Mouse (Mus musculus) thymus, postnatal 4 days (tissue): ENCODE results near the gene Kat7.

Source experiments
- DNase-seq: peaks from one replicate; pipeline ENCODE4 v3.0.0; 2021

Kat7 gene

DNA sequence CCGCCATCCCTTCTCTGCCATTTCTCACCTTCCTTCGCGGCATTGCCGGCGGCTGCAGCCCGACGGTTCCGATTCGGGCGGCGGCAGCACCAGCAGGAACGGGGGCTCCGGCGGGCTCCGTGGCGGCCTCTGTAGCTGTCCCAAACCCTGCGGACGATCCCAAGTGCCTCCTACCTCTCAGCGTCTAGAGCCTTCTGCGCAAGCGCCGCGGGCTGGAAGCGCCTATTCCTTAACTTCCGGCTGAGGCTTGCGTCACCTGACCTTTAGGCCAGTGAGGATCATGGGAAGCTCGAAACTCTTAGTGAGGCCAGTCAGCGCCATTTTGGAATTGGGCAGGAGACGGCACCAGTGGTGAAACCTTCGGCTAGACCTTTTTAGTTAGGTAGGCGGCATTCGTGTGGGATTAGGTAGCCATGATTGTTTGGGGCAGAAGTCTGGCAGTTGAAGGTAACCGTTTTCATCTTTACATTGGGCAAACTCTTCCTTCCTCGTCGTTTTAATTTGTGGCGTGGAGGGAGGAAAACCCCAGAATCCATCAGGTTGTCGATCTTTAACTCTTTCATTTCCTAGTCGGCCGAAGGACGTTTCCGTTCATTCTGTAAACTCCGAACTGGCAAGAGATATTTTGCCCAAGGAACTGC, at the start of gene Kat7:
Gene Kat7 (minus strand): TSS at position 240 of the 641 bp plus-strand sequence.
- DNase-seq: peak; percentile 94

DNA sequence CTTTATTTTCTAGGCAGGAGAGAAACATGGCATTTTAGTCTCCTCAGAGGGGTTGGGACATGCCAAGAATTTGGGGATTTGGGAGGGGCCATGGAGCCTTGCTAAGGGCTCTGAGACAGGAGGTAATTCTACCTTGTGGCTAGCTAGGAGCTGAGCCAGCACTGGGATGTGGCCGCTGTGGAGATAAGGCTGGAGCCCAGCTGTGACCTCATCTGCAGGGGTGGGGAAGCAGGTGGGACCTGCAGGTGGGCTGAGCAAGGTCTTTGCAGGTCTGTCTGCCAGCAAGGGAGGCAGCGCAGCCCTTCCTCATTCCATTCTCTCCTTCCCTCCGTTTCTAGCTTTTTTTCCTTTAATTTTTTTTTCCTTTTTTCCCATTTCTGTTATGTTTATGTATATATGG, 48.2 kb upstream of the Kat7 start:
- DNase-seq: peak; percentile 65

DNA sequence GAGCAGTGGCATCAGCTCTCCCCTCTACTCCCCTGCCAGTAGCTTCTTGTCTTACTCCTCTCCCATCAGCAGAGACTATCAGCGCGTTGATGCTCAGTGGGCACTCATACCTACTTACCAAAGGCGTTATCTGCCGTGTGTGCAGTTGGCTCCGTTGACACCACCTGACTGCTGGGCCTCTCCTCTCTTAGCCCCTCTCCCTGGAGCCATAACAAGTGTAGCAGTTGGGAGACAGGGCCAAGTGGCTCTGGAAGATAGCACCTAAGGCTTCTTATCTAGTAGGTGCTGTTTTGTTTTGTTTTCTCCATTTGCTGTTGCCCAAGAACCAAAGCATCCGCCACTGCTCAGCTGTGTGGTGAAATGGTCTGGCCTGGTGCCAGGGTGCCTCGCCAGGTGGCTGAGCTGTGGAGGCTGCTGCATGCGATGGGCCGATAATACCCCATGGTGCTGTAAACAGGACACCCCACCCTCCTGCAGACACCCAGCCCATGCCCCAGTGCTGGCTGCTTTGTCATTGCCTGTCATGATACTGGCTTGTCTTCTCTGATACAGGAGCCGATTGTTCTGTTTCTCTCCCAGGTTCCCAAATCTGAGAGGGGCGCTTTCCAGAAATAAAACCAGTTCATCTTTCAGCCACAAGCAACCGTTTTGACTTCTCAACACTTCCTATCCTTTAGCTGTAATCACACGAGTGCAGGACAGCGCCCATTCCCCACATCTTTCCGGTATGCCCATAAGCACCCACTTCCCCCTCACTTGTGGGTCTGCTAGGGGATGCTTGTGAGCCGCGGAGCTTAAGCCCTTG, 46.6 kb upstream of the Kat7 start:
- peak; percentile 88 for DNase-seq

DNA sequence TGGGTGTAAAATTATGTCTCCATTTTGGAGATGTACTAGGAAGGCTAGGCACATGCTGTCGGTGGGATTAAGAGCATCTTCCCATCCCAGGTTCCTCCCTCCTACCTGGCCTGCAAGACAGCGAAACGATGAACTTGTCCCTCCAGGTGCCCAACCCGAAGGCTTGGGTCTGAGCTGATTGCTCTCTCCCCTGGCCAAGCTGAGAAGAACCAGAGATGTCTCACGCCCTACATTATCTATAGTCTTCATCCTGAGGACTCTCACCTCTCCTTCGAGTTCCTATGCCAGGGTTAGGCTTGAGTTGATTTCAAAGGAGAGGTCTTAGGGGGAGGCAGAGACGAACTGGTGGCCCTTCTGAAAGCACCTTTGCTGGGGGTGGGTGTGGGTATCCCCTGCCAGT, 46.0 kb upstream of the Kat7 start:
- DNase-seq: no peak

DNA sequence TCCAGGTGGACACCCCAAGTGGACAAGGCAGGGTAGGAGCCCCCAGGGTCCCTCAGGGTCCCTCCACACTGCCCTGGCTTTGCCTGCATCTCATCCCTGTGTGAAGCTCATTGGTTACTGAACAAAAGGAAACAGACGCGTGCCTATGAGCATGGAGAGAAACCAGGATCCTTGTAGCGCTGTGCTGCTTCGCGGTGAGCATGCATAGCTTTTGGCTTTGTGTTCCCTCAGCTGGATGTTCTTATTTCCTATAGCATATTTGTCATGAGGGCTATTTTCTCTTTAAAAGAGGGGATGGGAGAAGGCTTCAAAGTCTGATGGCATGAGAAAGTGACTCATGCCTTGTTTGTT, 45.6 kb upstream of the Kat7 start:
- DNase-seq: peak; percentile 50

DNA sequence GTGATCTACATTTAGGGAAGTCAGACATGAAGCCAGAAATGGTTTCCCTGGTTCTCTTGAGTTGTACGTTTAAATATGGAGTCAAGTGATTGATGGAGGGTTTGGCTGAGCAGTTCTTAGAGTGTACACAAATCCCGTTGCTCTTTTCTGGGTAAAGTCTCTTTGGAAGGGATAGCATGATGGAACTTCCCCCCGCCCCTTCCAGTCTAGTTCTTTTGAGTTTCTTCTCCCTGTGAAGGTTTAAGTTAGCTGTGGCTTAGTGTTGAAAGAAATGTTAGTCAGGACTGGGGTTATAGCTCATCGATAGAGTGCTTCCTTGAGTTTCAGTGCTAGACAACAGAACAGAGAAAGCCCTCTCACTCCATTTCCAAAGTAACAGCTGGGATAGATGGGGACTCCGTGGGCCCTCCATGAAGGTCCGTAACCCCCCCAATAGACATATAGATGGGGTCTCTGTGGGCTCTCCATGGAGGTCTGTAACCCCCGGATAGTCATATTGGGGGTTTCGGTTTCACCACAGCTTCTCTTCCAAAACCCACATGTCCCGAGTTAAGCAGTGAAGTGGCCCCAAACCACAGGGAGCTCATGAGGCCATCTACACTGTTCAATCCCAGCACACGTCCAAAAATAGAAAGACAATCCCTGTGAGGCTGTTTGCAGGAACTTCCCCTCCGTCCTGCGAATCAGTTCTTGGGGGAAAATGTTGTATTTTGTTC, 45.1 kb upstream of the Kat7 start:
- DNase-seq: no peak

DNA sequence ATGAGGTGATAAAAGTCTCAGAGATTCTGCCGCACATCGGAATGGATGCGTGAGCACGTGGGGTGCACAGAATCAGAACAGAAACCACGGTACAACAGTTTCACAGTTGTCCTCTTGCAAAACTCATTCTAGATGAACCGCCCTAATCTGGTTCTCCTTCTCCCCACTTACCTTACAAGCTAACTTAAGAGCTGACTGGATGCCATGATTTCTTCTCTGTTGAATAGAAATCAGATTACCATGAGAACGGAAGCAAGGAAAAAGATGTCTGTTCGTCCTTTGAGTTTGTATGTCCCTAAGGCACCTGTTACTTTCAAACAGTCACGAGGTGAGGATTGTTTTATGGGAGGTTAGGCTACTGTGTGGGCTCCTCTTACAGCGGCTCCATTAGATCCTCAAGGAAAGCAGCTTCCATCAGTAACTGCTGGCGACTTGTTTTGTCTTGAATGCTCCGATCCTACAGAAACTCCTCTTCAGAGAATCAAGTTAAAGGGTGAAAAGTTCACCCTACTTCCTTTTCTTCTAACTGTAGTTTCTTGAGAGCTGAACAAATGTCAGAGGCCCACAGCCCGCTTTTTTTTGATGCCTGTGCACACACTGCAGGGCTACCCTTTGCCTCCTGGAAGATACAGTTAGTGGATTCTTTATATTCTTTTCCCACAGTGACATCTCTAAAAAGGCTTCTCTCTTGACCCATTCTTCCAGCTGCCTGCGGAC, 44.3 kb upstream of the Kat7 start:
- DNase-seq: peak; percentile 57

DNA sequence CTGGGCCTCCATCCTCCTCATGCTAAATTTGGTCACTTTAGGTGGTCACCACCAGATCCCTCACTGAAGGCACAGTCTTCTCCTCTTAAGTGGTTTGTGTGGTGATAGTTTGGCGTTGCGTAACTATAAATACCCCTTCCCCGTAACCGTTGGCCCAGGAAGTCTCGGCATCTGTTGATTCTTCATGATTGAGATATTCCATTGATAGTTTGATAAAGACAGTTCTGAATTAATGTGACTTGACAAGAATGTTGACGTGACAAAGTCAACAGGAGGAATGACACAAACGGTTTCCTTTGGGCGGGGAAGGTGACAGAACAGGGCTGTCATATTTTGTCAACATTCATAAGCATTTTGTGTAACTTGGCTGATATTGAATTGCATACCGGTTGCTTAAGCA, 43.2 kb upstream of the Kat7 start:
- no peak for DNase-seq

DNA sequence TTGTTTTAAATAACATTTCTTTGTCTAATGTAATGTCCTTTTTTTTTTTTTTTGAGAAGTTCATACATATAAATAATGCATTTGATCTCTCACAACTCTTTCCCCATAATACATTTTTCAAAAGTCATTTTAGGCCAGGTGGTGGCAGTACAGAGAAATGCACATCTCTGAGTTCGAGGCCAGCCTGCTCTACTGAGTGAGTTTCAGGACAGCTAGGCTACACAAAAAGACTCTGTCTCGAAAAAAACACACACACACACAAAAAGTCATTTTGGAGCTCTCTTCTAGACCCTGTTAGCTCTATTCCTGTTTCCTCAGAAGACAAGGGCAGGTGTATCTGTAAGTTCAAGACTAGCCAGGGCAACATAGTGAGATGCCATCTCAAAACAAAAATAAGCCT, 42.6 kb upstream of the Kat7 start:
- peak; percentile 45 for DNase-seq

DNA sequence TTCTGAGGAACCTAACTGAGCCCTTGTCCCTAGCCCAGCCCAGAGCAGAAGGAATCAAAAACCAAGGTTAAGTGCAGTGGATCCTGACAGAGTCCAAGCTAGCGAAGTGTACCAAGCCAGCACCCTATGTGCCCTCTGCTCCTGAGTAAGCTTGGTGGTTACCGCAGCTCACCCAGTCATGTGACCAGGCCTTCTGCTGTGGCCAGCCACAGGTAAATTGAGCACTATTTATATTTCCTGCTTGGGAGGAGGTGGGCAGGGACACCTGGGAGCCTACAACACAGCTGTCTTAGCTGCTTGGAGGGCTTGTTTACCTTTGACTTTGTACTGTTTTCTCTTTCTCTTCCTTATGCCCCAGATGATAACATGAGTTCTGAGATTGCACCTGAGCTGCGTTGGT, 40.9 kb upstream of the Kat7 start:
- peak; percentile 56 for DNase-seq

DNA sequence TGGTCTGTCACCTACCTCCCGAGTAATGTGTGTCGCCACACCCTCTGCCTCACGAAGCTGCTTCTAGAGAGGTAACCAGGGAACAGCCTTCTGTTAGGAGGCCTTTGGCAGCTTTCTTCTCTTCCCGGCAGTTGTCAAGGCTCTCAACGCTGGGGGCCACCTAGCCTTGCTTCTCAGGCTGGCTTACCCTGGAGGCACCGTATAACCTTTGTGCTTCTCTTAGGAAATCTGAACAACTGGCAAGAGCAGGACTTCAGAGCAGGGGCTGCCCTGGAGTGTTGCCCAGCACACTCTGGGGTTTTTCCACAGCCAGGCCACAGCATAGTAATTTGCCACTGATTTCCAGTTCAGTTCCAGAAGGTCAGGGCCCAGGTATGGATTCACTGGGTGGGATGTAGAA, 40.2 kb upstream of the Kat7 start:
- peak; percentile 30 for DNase-seq

DNA sequence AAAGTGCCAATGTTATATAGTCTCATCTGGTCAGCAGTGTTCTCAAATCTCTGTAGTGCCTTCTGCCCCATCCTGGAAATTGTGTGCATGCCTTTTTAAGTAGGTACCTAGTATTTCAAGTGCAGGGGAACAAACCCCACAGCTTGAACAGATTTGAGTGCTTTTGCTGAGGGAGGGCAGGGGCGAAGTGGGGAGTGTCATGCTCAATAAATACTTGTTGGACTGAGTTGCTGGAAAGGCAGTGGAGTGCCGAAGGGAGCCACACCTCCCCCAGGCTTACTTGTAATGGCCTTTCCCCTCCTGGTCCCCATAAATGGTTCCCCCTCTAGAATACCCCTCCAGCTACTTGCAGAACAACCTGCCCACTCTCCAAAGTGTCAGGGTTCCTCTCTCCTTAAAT, 34.1 kb upstream of the Kat7 start:
- DNase-seq: no peak

DNA sequence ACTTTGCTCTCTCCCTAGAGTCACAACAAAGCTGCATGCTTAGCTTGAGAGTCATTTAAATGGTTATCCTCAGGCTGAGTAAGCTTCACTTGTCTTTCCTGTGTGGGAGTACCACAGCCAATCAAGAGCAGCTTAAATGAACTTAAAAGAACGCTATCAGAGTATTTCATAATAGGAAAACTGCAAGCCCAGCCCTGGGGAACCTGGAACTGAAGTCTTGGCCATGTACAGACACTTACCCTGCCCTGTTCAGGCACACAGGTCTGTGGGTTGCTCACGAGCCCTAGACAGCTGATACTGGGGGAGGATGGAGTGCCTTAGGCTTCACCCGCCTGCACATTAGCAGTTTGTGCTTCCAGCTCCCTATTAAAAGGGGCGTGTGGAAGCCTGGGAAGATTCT, 33.1 kb upstream of the Kat7 start:
- DNase-seq: no peak

DNA sequence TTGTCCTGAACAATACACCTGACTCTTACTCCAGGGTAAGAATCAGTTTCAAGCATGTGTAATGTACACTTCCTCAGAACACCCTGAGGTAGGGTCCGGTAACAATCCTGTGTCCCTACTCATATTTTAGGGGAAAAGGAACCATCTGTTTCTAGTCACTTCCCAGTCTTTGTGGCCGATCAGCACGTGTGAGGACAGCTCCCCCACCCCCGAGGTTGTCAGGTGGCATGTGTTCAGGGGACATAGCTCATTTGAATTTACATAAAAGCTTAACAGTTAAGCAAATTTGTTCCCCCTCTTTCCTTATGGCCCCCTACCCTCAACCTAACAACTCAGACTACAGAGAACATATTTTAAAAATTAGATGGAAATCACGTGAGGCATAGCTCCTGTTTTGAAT, 30.6 kb upstream of the Kat7 start:
- peak; percentile 41 for DNase-seq

DNA sequence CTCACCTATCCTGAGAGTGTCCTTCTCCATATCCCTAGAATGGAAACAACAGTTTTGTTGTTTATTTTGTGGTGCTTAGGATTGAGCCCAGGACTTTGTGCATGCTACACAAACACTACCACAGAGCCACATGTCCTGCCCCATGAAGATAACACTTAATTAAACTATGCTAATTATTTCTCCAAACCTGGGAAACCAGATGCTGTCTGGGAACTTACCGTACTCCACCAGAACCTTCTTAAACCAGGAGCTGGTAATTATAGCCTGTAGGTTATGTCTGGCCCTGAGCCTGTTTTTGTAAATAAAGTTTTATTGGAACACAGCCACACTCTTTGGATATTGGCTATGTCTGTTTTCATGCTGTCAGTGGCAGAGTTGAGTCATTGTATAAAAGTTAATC, 30.2 kb upstream of the Kat7 start:
- no peak for DNase-seq

DNA sequence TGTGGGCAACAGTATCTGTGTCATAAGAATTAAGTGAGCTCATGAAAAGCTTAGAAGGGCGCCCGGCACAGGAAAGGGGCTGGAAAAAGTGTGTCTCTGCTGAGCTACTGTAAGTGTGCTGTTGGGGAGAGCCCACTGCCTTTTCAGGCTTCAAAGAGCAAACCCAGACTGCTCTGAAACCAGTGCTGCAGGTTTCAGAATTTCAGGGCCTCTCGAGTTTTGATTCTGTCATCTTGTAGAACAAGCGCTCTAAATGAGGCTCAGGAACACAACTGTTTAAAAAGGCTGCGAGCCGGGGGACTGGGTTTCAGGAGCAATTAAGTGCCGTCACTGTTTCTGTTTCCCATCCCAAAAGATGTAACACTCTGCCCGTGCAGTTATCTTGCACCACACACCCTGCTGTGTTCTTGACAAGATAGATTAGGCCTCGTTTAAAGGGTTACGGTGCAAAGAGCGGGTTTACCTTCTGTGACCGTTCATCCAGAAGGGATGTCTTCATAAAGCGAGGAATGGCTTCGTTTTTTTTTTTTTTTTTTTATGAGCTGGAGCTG, 29.5 kb upstream of the Kat7 start:
- DNase-seq: peak; percentile 47

DNA sequence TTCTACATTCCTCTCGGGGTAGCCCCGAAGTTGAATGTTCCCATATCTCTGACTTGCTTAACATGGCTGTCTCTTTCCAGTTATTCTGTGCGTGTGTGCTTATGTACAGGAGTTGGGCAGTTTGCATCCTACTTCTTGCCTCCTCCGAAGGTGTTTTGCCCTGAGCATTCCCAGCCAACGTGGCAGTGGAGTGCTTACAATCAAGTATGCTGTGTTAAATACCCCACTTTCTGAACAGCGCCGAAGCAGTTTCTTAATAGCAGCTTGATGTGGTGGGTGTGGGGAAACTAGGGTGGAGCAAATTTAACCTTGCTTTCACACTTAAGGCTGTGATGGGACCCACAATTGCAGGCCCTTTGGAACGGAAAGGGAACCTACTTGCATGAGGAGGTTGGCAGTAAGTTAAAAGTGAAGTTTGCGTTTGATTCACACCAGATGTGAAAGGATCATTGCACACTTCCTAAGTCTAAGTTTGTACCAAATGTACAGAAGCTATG, 27.8 kb upstream of the Kat7 start:
- DNase-seq: peak; percentile 38

DNA sequence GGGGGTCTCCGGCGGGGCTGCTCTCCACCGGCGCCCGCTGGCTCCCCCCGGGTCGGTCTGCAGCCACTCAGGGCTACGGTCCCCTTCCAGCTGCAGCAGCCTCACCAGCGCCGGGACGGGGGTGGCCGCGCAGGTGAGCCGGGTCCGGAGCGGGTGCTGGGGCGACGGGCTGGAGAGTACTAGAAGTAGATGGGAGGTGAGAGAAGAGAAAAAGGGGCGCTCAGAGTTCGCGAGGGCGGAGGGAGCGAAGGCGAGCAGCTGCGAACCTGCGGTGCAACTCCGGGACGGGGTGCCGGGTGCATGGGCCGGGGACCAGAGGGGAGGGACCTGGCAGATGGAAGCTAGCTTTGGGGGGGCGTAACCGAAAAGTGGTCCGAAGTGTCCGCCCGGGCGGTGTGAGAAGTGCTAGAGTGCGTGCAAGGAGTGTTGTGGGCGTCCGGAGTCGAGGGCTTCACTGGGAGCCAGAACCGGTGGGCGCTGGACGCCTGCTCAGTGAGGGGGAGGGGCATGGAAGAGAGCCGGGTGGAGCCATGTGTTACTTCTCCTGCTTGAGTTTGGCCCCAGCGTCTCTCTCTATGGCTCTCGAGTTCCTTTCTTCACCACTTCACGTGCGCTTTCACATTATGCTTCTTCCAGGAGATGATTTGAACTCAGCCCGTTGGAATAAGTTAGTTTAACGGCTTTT, 27.2 kb upstream of the Kat7 start:
- DNase-seq: peak; percentile 82

DNA sequence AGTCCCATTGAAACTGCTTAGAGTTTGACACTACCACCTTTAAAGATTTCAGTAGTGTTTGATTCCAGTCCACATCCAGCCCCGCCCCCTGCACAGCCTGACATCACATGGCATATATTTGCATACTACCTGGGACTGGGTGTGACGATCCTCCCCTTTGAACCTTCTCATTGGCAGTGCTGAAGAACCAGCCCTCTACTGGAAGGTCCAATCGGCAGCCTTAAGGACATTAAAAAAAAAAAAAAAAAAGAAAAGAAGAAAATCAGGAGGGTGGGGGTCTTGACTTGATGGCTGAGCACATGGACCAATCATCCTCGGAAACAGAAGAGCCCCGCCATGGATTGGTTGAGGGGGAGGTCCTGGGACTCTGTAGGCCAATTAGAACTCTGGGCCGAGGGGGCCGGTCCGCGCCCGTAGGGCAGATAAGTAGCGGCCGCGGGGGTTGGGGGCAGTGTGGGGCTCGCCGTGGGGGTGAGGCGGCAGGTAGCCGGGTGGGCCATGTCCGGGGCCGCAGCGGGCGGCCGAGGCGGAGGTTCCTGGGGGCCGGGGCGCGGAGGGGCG, 26.6 kb upstream of the Kat7 start, which contains the start of gene Fam117a:
Gene Fam117a (plus strand): TSS at position 451 of the 561 bp plus-strand sequence.
- DNase-seq: peak; percentile 93

DNA sequence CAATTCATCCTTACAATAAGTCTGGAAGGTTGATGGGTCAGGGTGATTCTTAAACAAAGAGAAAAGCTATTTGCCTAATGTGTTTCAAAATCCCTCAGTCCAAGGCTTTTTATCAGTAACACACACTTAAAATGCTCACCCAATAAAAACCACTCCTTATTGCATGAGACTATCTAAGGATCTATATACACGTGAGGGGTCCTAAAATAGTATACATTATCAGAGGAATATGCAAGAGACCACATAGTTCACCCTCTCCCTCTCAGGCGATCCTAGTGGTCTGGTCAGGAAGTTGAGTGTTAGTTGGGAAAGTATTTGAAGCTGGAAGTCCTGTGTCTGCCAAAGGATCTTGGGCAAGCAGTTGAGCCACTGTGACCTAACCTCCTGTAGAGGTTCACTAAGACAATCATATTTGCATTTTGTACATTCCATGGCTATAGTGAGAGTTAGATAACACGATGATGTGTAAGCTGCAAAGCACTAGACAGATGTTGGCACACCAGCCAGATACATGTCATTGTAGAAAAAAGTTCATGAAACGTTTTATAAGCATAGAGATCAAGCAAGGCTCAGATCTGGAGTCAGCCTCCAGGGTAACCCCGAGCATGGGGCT, 24.5 kb upstream of the Kat7 start:
- no peak for DNase-seq

DNA sequence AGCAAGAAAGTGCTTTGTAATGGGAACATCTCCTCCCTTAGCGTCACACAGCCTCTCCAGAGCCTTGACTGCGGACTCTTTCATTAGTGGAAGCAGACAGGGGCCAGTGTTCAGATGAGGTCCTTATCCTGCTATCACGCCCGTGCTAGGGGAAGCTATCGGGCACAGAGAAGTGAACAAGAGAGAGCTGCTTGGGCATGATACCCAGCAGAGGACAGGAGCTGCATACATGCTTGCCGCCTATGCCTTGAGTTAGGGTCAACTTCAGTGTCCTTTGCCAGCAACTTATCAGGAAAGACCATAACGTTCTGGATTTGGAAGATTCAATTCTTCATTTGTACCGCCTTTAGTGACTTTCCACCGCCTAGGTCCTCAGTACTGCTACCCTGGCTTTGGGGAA, 23.8 kb upstream of the Kat7 start:
- DNase-seq: peak; percentile 32
